Mouse (Mus musculus) natural killer cell, adult 2 months (primary cell): ENCODE measurements around the gene Tbc1d9b.
A peak's percentile ranks its signal among the peaks of the same experiment; 100 is the strongest.
"Not testable (repeated sequence)": the region's sequence is repeated elsewhere in the genome, so short reads cannot be mapped to it uniquely, and the experiment has no call there.

Experiments used
- DNase-seq, 2 experiments: peaks; one replicate each; pipeline ENCODE4 v3.0.0; 2022; ENCODE audit warnings: low spot score in 2 of 2

The Tbc1d9b gene

DNA sequence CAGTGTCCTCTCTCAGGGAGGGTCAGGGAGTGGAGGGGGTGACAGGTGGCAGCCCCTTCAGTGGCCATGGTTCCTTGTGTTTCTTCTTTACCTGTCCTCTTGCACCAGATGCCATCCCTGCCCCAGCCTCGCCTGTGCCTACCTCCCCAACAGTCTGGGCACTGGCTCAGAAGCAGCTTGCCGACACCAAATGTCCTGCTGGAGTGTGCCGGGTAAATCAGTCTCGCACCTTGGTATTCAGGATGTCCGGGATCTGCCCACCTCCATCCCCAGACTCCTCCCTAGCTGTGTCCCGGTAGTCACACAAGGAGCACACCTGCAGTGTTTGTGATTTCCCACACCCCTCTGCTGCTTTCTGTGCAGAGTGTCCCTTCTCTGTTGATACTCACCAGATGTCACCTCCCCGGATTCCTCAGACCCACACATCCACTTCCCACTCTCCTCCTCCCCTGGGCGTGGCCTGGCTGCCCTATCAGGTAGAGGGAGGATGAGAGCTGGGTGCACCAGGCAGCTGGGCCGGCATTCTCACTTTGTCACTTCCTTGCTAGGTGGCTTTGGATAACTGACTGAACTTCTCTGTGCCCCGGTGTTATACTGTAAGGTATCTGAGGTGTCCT, 7.1 kb downstream of the Tbc1d9b start:
- DNase-seq, result no peak

DNA sequence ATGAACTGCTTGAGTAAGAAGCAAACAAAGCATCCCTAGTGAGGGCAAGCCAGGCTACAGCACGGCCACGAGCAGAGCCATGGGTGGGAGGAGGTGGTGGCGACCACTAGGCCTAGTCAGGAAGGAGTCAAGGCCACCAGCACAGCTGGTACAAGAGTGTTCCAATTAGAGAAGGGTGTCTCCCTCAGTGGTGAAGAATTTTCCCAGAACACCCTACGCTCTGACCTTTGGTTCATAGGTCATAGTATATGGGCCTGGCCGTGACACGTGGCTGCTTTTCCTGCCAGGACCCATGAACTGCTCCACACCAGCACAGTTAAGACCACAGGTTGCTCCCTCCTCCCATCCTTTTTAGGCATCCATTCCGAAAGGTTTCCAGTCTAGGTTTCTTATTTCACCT, 8.4 kb downstream of the Tbc1d9b start:
- DNase-seq, result no peak

DNA sequence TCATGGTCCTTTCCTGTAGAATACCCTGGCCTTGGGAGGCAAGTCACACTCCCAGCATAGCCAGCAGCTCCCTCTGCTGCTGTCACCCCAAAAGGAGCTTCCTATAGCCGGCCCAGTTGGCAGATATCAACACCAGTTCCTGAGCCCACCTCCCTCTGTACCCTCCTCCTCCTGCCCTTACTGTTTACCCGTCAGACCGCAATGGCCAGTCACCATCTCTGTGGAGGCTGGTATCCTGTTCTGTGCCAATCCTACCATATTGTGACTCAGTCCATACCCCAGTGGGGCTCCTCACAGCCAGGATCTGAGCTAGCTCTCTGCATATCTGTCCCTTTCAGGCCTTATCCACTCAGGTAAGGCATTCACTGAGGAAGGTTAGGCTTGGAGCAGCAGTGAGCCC, 14.3 kb downstream of the Tbc1d9b start:
- no peak for DNase-seq

DNA sequence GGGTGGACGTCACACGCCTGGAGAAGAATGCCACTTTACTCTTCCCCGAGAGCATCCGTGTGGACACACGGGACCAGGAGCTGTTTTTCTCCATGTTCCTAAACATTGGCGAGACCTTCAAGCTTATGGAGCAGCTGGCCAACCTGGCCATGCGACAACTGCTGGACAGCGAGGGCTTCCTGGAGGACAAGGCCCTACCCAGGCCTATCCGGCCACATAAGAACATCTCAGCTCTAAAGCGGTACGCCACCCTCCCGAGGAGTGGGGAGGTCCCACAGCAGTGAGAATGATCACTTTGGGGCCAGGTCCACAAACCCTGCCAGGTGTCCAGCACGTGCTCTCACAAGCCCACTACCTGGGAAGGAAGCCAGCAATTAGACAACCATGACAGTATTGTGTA, 14.9 kb downstream of the Tbc1d9b start:
- no peak for DNase-seq

DNA sequence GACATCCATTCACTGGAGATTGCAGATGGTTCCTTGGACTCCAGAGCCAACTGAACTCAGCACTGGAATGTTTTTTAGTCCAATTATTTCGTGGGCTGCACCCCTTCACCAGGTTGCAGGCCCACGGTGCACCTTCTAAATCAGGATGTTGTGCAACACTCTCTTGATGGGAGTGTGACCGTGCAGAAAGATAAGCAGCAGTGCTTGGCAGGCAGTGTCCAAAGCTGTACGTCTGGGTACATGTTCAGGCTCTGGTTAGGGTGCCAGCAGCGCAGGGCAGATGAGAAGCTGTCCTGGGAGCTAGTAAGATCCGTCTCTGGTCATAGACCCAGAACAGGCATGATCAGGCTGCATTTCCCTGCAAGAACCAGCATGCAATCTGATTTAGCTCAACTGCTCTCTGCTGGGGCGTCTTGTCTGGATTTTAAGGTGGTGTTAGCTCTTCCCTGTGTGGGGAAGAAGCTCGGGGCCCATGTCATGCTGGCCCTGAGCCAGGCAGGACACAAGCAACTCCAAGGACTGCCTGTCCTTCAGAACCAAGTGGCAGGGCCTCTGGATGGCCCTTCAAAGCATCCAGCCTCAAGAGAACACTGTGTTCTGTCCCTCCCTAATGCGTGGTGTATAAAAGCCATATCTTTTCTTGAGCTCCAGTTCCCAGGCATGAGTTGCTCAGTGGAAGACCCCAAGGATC, 16.2 kb downstream of the Tbc1d9b start:
- DNase-seq, result no peak

DNA sequence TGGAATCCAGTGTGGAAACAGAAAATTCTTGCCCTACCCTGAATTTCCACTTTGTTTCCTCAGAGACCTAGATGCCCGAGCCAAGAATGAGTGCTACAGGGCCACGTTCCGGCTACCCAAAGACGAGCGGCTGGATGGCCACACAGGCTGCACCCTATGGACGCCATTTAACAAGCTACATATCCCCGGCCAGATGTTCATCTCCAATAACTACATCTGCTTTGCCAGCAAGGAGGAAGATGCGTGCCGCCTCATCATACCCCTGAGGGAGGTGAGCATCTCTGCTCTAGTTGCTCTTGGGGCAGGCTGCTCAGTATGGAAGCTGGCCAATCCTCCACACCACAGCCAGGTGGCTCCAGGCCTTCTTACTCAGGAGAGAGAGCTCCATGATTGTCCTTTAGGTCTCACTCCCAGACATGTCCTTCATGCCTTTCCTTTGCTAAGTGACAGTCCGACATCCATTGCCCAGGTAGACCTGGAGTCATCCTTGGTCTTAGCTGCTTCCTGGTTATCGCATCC, 16.8 kb downstream of the Tbc1d9b start:
- DNase-seq, result no peak

DNA sequence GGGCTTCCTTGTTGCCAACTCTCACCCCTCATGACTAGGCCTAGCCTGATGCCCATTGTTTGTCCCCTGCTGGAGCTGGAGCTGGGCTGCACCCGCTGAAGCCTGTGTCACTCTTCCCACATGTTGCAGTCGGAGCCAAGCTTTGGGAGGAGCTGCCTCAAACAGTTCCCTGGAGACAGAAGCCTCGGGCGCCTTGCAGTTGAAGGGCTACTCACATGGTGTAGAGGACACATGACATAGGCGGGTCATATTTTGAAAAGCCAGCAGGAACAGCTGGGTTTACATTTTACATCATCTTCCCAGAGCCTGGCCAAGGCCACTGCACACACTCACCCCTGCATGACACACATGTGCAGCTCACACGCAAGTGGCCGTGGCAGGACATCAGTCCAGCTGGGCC, 18.0 kb downstream of the Tbc1d9b start:
- no peak for DNase-seq

DNA sequence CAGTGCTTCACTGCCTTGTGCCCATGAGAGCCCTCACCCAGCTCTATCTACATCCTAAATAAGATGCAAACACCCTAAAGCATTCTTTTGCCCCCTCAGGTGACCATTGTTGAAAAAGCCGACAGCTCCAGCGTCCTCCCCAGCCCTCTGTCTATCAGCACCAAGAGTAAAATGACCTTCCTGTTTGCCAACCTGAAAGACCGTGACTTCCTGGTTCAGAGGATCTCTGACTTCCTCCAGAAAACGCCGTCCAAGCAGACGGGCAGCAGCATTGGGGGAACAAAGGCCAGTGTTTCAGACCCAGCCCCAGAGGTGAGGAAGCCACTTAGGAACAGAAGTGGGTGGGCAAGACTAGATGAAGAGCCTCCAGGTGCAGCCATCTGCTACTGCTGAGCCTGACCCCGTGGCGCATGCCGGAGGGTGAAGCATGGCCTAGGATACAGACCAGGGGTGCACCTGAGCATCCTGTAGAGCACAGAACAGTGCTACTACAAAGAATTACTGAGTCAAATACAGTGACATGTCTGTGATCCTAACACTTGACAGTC, 18.5 kb downstream of the Tbc1d9b start:
- no peak for DNase-seq

DNA sequence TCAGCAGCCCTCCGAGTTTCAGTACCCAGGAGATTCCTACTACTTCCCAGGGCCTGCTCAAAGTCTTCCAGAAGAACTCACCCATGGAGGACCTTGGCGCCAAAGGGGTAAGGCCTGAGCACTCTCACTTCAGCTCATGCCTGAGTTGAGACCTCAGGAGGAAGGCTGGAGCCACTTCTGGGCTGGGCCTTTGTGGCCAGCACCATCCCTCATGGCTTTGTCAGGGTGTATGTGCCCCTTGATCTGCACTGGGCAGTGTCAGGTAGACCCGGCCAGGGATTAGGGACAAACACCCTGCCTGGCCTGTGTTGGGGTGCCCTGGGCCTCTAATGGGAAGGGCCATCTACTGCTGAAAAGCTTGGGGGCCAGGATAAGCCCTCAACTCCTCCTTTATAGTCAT, 20.2 kb downstream of the Tbc1d9b start:
- no peak for DNase-seq

DNA sequence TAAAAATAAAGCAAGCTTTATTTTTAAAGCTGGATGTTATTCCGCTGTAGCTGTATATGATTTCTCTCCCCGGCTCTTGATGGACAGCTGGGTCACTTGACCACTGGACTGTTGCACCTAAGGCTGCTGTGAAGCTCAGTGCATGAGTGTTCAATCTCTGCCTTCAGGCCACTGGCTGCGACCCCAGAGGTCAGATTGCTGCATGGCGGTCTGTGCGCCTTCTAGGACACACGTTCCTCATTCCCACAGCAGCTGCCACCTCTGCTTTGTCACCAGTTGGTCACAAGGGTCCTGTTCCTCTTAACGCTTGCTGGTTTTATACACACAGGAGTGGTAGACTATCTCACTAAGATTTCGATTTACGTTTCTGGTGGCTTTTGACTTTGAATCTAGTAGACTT, 23.0 kb downstream of the Tbc1d9b start:
- no peak for DNase-seq

DNA sequence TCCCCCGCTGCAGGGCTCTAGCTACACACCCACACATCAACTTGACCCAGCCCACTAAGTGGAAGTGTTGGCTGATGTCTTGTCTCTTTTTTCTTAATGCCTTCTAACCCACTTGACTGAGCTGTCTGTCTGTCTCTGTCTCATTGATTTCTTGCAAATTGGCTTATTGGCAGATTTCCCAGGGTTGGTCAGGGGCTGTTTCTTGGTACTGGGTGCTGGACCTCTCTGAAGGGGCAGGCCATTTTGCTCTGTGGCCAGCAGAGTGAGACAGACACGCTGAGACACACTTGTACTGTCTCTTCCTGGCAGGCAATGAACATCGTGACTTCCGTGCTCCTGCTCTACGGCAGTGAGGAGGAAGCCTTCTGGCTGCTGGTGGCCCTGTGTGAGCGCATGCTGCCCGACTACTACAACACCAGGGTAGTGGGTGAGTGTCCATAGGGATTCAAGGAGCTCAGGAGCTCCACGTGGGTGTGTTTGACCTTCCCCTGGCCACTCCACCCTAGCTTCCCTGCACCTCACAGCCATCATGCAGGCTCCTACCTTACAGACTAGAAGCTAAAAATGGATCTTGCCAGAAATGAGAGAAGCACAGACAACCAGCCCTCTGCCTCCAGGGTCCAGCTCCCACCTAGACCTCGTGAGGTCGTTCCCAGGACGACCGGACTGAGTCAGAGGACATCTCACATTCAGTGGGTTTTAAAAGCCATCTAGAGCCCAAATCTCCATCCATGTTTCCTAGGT, 23.8 kb downstream of the Tbc1d9b start:
- no peak for DNase-seq

DNA sequence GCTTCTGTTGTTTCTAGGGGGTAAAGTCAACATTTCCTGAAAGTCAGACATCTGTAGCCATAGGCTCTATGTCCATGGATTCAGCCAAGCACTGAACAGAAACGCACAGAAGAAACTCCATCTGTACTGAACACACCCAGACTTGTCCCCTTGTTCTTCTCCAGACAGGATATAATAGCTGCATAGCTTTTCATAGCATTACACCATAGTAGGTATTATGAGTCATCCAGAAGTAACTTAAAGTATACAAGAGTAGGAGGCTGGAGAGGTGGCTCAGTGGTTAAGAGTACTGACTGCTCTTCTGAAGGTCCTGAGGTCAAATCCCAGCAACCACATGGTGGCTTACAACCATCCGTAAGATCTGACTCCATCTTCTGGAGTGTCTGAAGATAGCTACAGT, 24.6 kb downstream of the Tbc1d9b start:
- no peak for DNase-seq

DNA sequence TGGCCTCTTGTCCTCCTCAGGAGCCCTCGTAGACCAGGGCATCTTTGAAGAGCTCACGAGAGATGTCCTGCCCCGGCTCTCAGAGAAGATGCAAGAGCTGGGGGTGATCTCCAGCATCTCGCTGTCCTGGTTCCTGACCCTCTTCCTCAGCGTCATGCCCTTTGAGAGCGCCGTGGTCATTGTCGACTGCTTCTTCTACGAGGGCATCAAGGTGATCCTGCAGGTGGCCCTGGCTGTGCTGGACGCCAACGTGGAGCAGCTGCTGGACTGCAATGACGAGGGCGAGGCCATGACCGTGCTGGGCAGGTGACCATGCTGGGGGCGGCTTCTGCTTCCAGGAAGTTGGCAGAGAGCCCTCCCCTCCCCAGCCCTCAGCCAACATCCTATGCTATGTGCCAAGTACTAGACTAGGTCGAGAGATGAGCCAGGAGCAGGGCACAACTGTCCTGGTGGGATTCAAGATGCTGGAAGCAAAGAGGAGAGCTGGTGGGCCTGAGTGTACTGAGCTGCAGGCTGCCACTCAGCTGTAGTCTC, 25.6 kb downstream of the Tbc1d9b start:
- DNase-seq, result no peak

DNA sequence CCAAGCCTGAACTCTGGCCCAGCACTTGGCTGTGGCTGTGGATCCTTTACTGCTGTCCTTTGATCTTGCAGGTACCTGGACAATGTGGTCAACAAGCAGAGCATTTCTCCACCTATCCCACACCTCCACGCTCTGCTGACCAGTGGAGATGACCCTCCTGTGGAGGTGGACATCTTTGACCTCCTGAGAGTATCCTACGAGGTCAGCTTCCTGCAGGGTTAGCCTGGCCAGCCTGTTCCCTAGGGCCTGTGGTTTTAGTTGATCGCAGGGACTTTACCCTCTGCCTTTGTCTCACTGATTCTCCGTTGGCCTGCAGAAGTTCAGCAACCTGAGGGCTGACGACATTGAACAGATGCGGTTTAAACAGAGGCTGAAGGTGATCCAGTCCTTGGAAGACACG, 27.1 kb downstream of the Tbc1d9b start:
- no peak for DNase-seq

DNA sequence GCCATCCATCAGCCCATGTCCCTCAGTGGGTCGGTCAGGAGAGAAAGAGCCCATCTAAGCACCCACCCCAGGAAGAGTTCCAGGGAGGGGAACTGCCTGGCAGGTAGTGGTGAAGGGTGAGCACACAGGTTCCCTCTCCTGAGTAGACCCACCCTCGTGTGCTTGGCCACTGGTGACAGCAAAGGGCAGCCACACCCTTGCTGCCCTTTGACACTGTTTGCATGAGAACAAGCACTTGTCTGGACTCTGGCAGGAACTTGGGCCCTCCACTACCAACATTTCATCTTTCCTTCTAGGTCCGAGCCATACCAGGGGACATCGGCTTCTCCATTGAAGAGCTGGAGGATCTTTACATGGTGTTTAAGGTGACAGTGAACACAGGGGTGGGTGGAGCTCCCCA, 28.2 kb downstream of the Tbc1d9b start:
- DNase-seq, result no peak

DNA sequence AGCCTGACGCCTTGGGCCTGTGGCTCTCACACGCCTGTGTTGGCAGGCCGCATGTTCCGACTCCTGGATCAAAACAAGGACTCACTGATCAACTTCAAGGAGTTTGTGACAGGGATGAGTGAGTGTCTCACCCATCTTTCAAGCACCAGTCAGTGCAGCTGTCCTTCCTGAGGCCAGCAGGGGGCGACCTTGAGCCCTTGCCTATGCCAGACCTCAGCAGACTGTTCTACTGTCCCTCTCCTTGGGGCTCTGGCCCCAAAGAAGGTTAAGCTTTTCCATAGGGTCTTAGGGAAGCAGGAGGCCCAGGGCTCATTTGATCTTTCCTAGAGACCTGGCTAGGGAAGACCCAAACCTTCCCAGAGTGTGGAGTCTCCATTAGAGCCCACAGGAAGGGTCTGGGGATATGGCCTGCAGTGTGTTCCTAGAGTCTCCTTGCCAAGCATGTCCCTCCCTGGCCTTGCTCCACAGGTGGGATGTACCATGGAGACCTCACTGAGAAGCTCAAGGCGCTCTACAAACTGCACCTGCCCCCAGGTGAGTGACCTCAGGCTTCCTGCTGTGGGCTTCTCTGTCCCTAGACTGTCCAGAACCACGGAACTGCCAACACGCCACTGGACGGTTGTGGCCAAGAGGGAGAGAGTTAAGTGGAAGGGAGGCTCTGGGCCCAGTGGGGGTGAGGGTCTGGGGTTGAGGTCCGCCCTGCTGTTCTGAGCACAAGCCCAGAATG, 30.5 kb downstream of the Tbc1d9b start:
- peak; percentile 54 to 64 for DNase-seq

DNA sequence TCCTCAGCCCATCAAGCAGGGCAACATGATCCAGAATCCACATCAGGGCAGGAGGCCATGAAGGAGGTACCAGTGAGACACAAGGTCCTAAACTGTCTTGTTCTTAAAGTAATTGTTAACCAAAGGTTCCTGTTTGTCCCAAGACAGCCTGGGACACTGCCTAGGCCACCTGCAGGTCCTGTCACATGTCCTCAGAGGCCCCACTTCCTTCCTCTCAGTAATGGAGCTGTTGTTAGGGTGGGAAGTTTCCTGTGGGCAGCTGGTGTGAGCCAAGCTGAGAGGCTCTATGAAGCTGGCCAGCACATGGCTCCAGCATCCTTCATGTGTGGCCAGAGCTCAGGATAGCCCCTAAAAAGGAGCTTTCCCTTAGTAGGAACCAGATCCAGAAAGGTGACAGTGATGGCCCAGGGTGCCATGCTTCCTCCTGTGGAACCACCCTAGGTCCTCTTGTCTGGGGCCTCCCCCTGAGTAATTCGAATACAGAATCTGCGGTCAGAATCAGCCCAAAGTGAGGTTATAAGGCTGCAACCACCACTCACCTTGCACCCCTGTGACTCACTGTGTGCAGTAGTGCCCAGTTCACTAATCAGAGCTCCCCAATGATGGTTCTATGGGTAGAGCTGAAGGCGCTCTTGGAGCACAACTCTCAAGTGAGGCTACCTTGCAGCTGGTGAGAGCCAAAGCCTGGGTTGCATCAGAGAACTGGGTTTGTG, 31.3 kb downstream of the Tbc1d9b start:
- DNase-seq, result peak; percentile 24 to 26

DNA sequence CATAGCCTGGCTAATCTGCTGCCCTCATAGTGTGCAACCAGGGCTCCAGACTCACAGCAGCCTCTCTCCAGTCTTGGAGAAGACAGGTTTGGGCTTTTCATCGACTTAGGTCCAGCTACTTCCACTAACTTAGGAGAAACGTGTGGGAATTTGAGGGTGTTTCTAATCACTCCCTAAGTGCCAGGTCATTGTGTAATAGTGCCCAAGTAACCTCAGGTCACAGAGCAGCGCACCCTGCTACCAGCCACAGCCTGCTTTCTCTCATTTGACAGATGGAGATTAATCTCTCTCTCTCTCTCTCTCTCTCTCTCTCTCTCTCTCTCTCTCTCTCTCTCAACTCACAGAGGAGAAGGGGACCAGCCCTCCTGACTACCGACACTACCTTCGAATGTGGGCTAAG, 37.2 kb downstream of the Tbc1d9b start:
- DNase-seq, result no peak

DNA sequence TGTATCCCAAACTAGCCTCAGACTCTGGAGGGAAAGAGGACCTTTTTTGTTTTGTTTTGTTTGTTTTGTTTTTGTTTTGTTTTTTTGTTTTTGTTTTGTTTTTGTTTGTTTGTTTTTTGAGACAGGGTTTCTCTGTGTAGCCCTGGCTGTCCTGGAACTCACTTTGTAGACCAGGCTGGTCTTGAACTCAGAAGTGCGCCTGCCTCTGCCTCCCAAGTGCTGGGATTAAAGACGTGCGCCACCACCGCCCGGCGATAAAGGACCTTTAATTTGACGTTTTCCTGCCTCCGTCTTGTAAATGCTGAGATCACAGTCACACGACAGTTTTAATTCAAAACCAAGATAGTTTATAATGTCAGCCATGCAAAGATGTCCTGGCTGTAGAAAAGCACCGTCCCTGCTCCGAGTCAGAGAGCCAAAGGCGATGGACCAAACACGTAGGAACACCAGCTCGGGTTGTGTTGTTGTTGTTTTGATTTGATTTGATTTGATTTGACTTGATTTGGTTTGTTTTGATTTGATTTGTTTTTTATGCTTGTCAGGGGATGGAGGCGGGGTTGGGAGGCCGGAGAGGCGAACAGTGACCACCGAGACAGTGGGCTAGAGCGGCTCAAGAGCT, 43.0 kb downstream of the Tbc1d9b start, which contains the start of gene Mrnip:
Gene Mrnip (plus strand): TSS at position 334 of the 619 bp plus-strand sequence.
- DNase-seq, result not testable (repeated sequence)

DNA sequence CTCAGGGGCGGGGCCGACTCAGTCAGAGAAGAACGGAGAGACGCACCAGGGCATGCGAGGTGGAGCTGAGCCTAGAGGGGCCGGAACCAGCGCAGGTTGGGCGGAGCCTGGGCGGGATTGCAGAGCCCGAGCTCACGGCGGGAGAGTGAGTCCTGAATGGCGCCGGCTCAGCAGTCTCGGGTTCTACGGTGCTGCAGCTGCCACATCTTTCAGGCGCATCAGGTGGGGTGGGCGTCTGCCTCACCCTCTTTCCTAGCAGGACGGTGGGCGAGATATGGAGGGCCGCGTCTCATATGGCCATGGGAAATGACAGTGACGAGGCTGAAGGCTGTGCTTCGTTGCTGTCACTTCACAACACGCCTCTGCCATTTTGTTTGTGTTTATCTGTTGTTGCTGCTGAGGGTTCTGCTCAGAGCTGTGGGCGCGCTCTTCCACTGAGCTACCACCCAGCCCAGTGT, 43.6 kb downstream of the Tbc1d9b start:
- DNase-seq, result peak; percentile 97 to 98
